Mouse (Mus musculus) stomach, embryonic 15.5 days (tissue): Measurements from ENCODE around the gene Sbf2. TPM values are rescaled to one million over a fixed set of nuclear protein-coding genes. Genes with fewer than 3 reads are reported as not detected.

Source experiments
- ATAC-seq: fragments of 200-750 bp; cut with Nextera tagmentation; 2 replicates; pipeline ENCODE4 v1.8.0; 2017; ENCODE audit warnings: low read depth, moderate number of reproducible peaks, moderate TSS enrichment; ENCODE audit not compliant: insufficient read depth, low FRiP score
- H3K27ac ChIP-seq: fragments of 300-500 bp; sonication (generic); 2 replicates; pipeline ENCODE4 v1.5.1; 2015; ENCODE audit warnings: mild to moderate bottlenecking, inconsistent platforms
- H3K27me3 ChIP-seq: fragments of 300-500 bp; sonication (generic); replicated peaks from 2 replicates; pipeline ENCODE4 v1.6.1; 2015; ENCODE audit warnings: inconsistent platforms
- H3K36me3 ChIP-seq: fragments of 300-500 bp; sonication (generic); 2 replicates; pipeline ENCODE4 v1.6.1; 2015; ENCODE audit warnings: inconsistent platforms
- H3K4me1 ChIP-seq: fragments of 300-500 bp; sonication (generic); 2 replicates; pipeline ENCODE4 v1.6.1; 2015; ENCODE audit warnings: inconsistent platforms
- H3K4me2 ChIP-seq: fragments of 300-500 bp; sonication (generic); 2 replicates; pipeline ENCODE4 v1.6.1; 2015; ENCODE audit warnings: mild to moderate bottlenecking, inconsistent platforms
- H3K4me3 ChIP-seq: fragments of 300-500 bp; sonication (generic); replicated peaks from 2 replicates; pipeline ENCODE4 v1.5.1; 2015; ENCODE audit warnings: inconsistent platforms
- H3K9ac ChIP-seq: fragments of 300-500 bp; sonication (generic); 2 replicates; pipeline ENCODE4 v1.6.1; 2015; ENCODE audit warnings: inconsistent platforms
- H3K9me3 ChIP-seq: fragments of 300-500 bp; sonication (generic); 2 replicates; pipeline ENCODE4 v1.6.1; 2016; ENCODE audit warnings: inconsistent platforms
- WGBS: fragments of 180-500 bp; shearing (Covaris S2); methylation state at CpG from one replicate; pipeline ENCODE4 v1.1.7; 2015; 5-methylcytosine and 5-hydroxymethylcytosine counted together
- polyA plus RNA-seq: library from polyadenylated mRNA; unstranded; fragments of >200 nt; fragmentation: Nextera tagmentation; extraction: Ambion mirVana; gene quantifications from 2 replicates; pipeline ENCODE4 v1.2.1, GENCODE M21; 2015

The Sbf2 gene
- polyA plus RNA-seq, result 29.2 and 32.6 TPM in 2 replicates

DNA sequence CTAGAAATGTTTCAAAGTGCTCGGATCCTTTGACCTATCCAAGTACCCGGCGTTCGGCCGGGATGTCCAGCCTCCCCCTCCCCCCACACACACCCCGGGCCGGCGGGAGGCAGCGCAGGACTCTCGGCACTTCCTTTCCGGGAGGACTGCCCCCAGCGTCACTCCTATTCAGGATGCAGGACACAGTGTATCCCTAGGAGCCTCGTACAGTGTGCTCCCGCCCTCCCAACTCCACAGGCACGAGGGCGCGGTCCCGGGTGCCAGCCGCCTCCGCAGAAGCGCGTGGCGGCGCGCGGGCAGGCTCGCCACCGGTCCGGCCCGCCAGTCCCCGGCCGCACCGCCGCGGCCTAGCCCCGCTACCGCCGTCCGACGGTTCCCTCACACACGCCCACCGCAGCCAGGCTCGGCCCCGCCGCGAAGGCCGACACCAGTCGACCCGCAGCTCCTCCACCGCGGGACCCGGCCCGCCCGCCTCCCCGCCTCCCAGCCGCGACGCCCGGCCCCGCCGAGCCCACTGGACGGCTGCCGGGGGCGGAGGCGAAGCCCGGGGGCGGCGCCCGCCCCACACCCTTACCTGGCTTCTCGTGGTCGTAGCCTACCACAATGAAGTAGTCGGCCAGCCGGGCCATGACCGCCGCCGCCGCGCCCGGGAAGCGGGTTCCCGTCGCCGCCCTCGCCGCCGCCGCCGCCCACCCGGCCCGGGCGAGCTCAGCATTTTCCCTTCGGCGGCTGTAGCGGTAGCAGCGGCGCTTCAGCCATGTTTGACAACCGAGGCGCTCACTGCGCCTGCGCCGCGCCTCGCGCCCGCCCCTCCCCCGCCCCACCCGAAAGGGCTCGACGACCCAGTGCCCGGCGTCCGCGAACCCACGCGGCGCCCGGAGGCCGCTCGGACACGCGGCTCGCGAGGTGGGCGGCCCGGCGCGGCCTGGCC is at the start of gene Sbf2:
TSS of gene Sbf2 (minus strand) at position 790 of the 931 bp plus-strand sequence.
- H3K4me1 ChIP-seq, result peaks cover 18% of the 10 kb centered on the region
- H3K4me2 ChIP-seq, result peak within 1 kb of the TSS; percentile 80
- peak; percentile 93 for ATAC-seq
- H3K9ac ChIP-seq, result peak within 1 kb of the TSS; percentile 82
- H3K4me3 ChIP-seq, result peak within 1 kb of the TSS; percentile 87
- H3K27ac ChIP-seq, result peak within 1 kb of the TSS; percentile 99
- under 1% methylated on average over 112 of the region's 127 CpGs for WGBS
- H3K36me3 ChIP-seq, result no peaks in the 10 kb centered on the region
- no peaks in the 10 kb centered on the region for H3K27me3 ChIP-seq
- H3K9me3 ChIP-seq, result no peaks in the 10 kb centered on the region

DNA sequence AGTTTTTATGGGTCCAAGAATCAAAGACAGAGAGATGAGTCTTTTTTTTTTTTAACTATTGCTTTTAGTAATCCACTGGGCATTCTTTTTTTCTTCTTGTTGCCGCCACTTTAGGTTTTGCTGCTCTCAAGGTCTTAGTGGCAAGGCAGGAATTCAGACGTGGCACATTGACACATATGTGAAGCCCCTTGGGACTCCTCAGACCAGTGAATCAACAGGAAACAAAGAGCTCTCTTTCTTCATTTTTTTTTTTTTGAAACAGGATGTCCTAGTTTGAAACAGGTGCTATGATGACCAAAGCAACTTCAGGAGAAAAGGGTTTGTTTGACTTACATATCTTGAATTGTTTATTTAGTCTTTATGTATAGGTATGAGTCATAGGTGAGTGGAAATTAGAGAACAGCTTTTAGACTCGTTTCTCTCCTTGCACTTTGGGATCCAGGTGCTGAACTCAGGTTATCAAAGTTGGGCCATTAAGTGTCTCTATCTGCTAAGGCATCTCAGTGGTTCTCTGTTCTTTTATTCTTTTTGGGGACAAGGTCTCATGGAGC is 43.7 kb upstream of the Sbf2 start:
- WGBS, result 39% methylated on average over 3 of the region's 3 CpGs
- H3K27ac ChIP-seq, result peak overlapping the region; percentile 57; the same call in 1 of the 2 replicates
- ATAC-seq, result peak; percentile 40; the same call in 1 of the 2 replicates
- H3K4me2 ChIP-seq, result no peak overlapping the region
- no peak overlapping the region for H3K4me3 ChIP-seq
- no peaks in the 10 kb centered on the region for H3K9me3 ChIP-seq
- H3K4me1 ChIP-seq, result peaks cover 3% of the 10 kb centered on the region; the same call in 1 of the 2 replicates
- H3K9ac ChIP-seq, result no peak overlapping the region
- no peaks in the 10 kb centered on the region for H3K36me3 ChIP-seq
- no peaks in the 10 kb centered on the region for H3K27me3 ChIP-seq

DNA sequence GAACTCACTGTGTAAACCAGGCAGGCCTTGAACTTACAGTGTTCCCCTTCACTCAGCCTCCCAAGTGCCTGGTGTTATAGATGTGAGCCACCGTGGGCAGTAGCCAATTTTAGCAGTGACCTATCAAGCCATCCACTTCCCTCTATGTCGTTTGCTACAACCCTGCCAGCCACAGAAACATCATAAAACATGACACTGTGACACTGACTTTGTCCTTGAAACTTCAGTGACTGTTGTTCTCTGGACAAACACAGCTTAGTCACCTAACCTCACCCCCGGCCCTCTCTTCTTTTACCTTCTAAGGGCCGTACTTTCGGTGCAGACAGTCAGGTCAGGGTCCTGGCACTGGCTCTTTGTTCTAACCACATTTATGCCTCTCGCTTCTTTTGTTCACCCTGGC is 41.2 kb upstream of the Sbf2 start:
- Histone ChIP-seq H3K9me3 (no peaks in the 10 kb centered on the region), H3K27ac (no peak overlapping the region), H3K4me3 (no peak overlapping the region), H3K4me2 (no peak overlapping the region), H3K4me1 (peaks cover 3% of the 10 kb centered on the region; the same call in 1 of the 2 replicates), H3K36me3 (no peaks in the 10 kb centered on the region), H3K9ac (no peak overlapping the region), H3K27me3 (no peaks in the 10 kb centered on the region)
- 58% methylated on average over 6 of the region's 6 CpGs for WGBS
- no peak for ATAC-seq

DNA sequence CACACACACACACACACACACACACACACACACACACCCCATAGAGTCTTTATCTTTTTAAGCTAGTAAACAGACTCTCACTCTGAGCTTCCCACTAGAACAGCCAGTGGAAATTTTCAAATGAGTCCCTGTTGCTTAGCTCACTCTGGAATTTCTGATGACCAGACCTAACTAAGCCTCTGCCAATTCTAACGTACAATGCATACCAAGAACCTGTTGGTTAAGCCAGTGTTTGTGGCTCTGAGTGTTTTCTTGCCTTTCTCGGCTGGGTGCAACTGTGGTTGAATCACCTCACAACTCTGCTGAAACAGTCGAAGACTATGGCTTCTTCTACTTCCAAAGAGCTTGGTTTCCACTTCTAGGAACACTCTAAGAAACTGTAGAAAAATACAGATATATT is 40.5 kb upstream of the Sbf2 start:
- Histone ChIP-seq H3K36me3 (no peaks in the 10 kb centered on the region), H3K4me3 (no peak overlapping the region), H3K4me2 (no peak overlapping the region), H3K27ac (no peak overlapping the region), H3K27me3 (no peaks in the 10 kb centered on the region), H3K9ac (no peak overlapping the region), H3K4me1 (peaks cover 3% of the 10 kb centered on the region; the same call in 1 of the 2 replicates), H3K9me3 (no peaks in the 10 kb centered on the region)
- 78% methylated on average over 3 of the region's 3 CpGs for WGBS
- no peak for ATAC-seq

DNA sequence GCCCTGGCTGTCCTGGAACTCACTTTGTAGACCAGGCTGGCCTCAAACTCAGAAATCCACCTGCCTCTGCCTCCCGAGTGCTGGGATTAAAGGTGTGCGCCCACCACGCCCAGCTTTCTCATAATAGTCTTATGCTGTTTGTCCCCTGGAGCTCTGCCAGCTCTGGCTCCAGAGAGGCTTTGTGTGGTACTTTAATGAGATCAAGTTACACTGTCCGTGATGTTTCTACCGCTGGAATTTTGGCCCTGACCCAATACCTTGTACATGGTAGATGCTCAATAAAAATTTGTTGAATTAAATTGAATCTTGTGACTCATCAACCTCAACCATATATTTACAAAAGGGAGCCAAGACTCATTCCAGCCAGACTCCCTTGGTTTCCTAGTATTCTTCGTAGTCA is 36.4 kb upstream of the Sbf2 start:
- Histone ChIP-seq H3K9ac (no peak overlapping the region), H3K27ac (no peak overlapping the region), H3K9me3 (no peaks in the 10 kb centered on the region), H3K4me2 (no peak overlapping the region), H3K4me3 (no peak overlapping the region), H3K36me3 (no peaks in the 10 kb centered on the region), H3K4me1 (peaks cover 10% of the 10 kb centered on the region; the same call in 1 of the 2 replicates), H3K27me3 (no peaks in the 10 kb centered on the region)
- WGBS, result 62% methylated on average over 6 of the region's 6 CpGs
- no peak for ATAC-seq

DNA sequence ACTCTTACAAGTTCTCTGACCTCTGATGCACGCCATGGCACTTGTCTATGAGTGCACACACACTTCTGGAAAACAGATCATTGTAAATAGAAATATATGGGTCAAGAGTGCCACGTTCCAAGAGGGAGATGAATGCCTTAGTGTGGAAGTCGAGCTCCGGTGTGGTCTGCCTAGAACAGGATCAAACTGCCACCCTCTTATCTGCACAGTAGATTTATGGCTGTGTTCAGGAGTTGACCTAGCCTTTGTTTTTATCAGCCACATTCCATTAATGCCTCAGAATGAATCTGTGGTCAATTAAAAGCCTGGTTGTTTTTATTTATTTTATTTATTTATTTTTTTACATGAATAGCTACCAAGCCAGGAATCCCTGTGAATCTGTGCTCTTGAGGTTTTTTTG is 35.8 kb upstream of the Sbf2 start:
- ATAC-seq, result no peak
- no peak overlapping the region for H3K27ac ChIP-seq

DNA sequence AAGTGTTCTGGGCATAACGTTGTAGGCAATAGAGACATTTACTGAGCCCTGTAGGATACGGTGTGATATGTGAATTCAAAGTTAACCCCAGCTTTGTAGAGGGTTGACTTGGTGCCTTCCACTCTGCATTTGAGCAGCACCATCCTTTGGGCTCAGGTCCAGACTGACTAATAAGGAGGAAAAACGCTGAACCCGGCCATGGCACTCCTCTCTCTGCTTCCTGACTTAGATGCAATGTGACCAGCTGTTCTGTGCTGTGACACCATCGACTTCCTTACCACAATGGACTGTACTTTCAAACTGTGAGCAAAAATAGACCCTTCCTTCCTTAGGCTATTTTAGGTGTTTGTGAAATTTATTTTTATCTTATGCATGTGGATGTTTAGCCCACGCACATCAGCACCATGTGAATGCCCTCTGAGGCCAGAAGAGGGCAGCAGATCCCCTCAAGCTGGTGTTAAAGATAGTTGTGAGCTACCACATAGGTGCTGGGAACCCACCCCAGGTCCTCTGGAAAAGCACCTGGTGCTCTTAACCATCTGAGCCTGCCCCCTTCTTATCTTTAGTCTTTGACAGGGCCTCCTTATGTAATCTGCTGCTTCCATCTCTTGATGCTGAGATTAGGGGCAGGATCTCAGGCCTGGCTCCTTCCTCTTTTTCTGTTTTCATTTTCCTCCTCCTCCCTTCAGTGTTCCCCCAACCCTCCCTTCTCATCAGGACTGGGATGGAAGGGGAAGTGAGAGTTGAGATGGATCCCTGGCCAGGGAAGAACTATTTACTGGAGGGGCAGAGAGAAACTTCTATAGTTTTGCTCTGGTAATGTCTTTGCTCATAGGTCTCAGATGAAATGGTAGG is 34.6 kb upstream of the Sbf2 start:
- H3K27me3 ChIP-seq, result no peaks in the 10 kb centered on the region
- H3K9ac ChIP-seq, result no peak overlapping the region
- H3K36me3 ChIP-seq, result no peaks in the 10 kb centered on the region
- H3K4me3 ChIP-seq, result no peak overlapping the region
- H3K4me2 ChIP-seq, result no peak overlapping the region
- H3K4me1 ChIP-seq, result peaks cover 6% of the 10 kb centered on the region; the same call in 1 of the 2 replicates
- 78% methylated on average over 6 of the region's 6 CpGs for WGBS
- H3K9me3 ChIP-seq, result no peaks in the 10 kb centered on the region
- ATAC-seq, result no peak
- H3K27ac ChIP-seq, result peak overlapping the region; percentile 40

More for the DNA sequence above, 35.8 kb upstream of the Sbf2 start:
- 31% methylated on average over 4 of the region's 4 CpGs for WGBS
- Histone ChIP-seq H3K36me3 (no peaks in the 10 kb centered on the region), H3K4me1 (peaks cover 10% of the 10 kb centered on the region; the same call in 1 of the 2 replicates), H3K9ac (no peak overlapping the region), H3K9me3 (no peaks in the 10 kb centered on the region), H3K4me2 (no peak overlapping the region), H3K27me3 (no peaks in the 10 kb centered on the region), H3K4me3 (no peak overlapping the region)

DNA sequence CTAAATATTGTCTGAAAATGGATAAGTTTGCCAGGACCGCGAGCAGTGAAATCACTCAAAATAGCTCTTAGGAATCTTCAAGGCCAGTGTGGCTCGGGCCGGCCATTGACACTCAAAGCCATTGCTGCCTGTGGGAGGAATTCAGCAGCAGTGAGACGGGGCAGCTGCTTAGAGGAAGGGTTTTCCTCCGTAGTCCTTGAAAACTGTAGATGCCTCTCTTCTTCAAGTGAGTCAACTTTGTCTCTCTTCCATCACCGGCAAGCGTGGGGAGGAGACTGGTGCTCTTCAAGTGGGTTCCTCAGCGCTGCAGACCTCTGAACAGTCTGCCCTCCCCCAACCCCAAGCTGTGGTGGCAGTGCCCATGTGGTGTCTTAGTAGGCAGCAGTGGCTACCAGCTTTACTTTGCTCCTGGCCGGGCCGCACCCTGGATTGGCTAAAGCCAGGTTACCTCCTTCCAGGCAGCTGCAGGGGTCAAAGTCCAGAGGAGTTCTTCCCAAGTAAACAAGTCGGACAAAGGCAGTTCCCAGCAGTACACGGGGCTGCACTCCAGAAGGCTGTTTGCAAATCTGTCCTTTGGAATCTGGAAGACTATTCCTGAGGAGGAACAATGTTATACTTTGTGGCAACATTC is 33.8 kb upstream of the Sbf2 start:
- Histone ChIP-seq H3K4me3 (no peak overlapping the region; the same call in 1 of the 2 replicates), H3K9ac (no peak overlapping the region), H3K4me1 (peaks cover 6% of the 10 kb centered on the region; the same call in 1 of the 2 replicates), H3K36me3 (no peaks in the 10 kb centered on the region), H3K27me3 (no peaks in the 10 kb centered on the region), H3K4me2 (0 out of 2 replicates have a peak overlapping the region, but pooled peaks have one; percentile 11), H3K27ac (peak overlapping the region; percentile 72), H3K9me3 (no peaks in the 10 kb centered on the region)
- WGBS, result 40% methylated on average over 13 of the region's 13 CpGs
- ATAC-seq, result peak; percentile 73

DNA sequence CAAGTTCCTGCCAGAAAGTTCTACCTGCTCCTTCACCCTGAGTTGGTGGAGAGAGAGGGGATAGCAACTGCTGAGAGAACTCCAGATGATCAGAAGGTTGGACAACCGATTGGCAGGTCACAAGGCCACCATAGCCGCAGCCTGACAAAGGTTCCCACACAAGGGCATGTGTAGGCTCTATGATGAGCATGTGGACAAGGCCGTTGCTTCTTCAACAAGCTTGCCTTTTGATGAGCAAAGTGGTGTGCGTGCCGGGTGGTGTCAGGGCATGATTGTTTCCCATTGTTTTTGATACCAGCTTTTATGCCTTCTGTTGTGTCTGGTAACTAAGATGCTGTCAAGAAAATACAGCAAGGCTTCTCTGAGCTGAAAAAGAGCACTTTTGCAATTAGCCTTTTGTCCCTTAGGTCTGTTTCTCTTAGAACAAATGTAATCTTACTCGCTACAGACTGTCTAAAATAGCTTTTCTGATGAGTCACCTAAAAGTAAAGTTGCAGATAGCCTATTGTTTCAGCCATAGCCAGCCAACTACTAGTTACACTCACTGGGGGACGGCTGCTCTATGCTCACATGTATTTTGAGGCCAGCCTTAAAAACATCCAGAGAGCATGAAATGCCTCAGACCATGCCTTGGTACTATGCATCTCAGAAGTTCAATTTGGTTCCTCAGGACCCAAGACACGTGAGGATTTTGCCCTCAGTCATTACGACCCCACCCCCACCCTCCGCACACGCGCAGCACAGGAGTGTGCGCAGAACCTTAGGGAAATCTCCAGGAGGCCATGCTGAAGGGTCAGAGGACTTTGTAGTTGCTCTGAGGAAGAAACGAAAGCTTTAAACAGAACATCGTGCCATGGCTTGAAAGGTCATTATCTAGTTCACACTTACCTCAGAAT is 33.1 kb upstream of the Sbf2 start:
- H3K4me1 ChIP-seq, result peaks cover 6% of the 10 kb centered on the region; the same call in 1 of the 2 replicates
- no peaks in the 10 kb centered on the region for H3K27me3 ChIP-seq
- no peak overlapping the region for H3K9ac ChIP-seq
- H3K4me2 ChIP-seq, result peak overlapping the region; percentile 11
- WGBS, result 69% methylated on average over 15 of the region's 15 CpGs
- H3K4me3 ChIP-seq, result no peak overlapping the region; the same call in 1 of the 2 replicates
- H3K9me3 ChIP-seq, result no peaks in the 10 kb centered on the region
- H3K27ac ChIP-seq, result peak overlapping the region; percentile 72
- no peaks in the 10 kb centered on the region for H3K36me3 ChIP-seq
- 0 out of 2 replicates have a peak, but pooled peaks have one; percentile 24 for ATAC-seq

DNA sequence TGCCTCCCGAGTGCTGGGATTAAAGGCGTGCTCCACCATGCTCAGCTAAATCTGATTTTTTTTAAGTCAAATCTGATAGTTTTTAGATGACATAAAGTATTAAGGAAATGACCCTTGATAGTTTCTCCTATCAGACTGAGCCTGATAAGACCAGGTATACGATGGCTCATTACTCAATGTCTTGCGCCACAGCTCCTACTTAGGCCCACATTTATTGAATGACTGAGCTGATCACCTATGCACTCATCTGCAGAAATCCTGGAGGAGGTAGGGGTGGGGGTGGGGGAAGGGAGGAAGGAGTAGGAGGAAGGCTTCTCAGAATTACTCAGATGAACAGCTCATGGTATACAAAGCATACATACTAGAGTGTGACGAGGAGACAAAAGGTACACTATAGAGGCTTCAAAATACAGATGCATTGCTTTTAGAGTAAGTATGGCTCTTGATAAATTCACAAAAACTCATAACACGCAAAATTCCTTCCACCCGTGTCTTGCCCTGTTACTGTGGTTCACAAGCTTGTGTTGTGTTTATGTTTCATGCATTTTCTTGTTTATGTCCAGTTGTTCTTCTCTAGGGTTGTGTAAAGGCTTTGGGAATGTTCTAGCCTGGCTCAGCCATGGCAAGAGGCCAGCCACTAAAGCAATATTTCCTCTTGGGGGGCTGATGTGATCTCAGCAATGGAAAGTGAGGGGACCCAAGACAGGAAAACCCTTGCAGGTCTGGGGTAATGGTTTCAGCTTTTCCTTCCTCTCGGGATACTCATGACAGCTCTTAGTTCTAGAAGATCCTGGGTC is 32.1 kb upstream of the Sbf2 start:
- 0 out of 2 replicates have a peak overlapping the region, but pooled peaks have one; percentile 11 for H3K4me2 ChIP-seq
- WGBS, result 79% methylated on average over 8 of the region's 8 CpGs
- H3K9ac ChIP-seq, result no peak overlapping the region
- no peaks in the 10 kb centered on the region for H3K27me3 ChIP-seq
- H3K4me3 ChIP-seq, result no peak overlapping the region
- no peaks in the 10 kb centered on the region for H3K9me3 ChIP-seq
- no peak overlapping the region for H3K27ac ChIP-seq
- ATAC-seq, result no peak
- H3K36me3 ChIP-seq, result no peaks in the 10 kb centered on the region
- H3K4me1 ChIP-seq, result peaks cover 6% of the 10 kb centered on the region; the same call in 1 of the 2 replicates
